Mouse (Mus musculus): ENCODE results near the gene Alk. TPM values are rescaled to one million over a fixed set of nuclear protein-coding genes. Genes with fewer than 3 reads are reported as not detected.

Gene Alk
- total RNA-seq (2022): 10 to 100 TPM in 2 of 4 experiments, 1 to 10 TPM in 2; 8.1 to 10.3 (median 9.2) TPM

DNA sequence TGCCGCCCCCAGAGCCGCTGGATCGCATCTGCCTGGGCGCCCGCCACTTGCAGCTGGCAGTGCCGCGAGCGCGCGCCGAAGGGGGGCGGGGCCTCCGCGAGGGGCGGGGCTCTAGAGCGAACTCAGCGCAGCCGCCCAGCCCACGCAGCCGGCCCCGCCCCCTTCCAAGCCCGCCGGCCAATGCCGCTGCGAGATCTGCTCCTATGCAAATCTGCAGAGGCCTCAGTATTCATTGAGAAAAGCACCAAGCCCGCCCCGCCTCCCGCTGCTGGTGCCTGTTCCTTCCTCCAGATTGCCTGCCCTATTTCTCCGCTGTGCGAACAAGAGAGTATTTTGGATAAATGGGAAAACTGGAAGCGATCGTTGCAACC is at the start of gene Alk:
Gene Alk (minus strand): TSS at position 18 of the 371 bp plus-strand sequence.
- DNase-seq (ENCODE audit: low spot score in 2 of 2): peak; percentile 69 to 91

DNA sequence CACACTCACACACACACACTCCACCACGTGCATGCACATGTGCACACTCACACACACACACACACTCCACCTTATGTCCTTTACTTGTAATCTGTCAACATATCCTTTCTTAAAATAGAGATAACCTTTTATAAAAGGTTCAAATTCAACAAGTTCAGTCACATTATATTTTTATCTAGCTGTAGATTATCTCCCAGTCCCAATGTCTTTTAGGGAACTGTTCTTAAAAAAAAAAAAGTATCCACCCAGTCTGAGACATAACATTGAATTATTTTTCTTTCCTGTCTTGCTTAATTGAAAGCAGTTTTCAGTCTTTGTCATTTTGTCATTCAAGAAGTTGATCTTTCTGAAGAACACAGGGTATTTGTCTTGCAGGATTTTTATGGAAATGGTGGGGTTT is 48.4 kb upstream of the Alk start:
- DNase-seq (ENCODE audit: low spot score in 2 of 2): no peak

DNA sequence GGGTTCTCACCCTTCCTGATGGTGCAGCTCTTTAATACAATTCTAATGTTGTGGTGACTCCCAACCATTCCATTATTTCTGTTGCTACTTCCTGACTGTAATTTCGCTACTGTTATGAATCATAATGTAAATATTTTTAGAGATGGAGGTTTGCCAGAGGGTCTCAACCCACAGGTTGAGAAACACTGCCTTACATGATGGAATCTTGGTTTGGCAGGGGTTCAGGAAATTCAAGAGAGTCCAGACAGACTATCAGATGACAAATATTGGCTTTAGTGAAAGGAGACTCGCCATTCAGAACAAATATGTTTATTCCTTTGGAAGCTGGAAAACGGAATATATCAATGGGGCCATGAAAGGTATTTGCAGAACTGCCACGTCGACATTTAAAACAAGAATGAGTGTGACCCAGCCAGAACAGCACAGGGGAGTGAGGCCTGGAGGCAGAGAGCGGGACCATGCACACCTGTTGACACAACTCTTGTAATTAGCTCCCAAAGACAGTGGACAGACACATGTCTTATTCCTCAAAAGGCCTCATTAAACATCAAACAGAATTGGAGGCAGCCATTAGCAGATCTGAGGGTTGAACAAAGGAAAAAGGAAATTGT is 44.3 kb upstream of the Alk start:
- DNase-seq (ENCODE audit: low spot score in 2 of 2): no peak

DNA sequence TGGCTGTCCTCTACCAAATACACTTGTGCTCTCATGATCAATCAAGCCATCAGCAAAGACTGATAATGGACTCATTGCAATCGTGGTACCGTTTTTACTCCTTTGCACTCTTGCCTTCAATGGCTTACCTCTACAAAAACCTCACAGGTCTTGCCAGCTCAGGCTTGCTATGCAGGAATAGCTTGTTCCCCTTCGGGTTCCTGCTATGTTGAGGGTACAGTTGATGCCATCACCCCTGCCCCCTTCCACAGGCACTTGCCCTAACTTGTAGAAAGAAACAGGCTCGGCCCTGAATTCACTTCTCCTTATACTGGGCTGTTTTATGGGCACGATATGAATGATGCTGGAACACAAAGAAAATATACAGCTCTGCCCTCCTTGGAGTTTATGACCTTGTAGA is 41.7 kb upstream of the Alk start:
- DNase-seq (ENCODE audit: low spot score in 2 of 2): no peak

DNA sequence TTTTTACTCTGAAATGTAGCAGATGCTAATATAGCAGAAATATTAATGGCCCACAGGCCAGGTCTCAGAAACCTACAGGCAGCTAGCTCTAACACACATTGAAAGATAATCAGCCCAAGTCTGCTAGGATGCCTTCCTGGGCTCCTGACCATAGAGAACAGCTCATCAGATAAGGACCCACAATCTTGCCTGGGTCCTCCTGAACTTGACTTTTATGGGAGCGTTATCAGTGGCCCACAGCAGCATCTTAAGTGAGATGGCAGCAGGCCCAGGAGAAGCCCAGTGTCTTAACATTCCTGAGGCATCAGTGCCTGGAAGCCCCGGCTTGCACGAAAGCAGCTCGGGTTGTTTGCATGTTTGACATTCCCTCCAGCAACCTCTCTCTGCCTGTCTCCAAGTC is 35.7 kb upstream of the Alk start:
- no peak for DNase-seq (ENCODE audit: low spot score in 2 of 2)

DNA sequence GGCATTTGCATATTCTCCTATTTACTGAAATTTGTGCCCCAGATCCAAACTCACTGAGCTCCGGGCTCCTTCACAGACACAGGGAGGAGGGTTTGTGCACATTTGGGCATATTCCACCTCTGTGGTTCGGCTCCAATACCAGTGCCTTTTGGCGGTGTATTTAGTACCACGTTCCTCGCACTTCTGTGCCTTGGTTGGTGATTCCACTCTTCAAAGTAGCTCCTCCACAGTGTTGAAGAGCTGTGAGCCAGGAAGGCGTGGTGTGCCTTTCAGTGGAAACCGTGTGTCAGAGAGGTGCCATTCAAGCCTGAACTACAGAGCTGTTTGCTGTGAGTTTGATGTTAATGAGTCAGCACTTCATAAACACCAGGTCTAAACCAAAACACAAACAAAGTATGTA is 35.0 kb upstream of the Alk start:
- DNase-seq (ENCODE audit: low spot score in 2 of 2): no peak

DNA sequence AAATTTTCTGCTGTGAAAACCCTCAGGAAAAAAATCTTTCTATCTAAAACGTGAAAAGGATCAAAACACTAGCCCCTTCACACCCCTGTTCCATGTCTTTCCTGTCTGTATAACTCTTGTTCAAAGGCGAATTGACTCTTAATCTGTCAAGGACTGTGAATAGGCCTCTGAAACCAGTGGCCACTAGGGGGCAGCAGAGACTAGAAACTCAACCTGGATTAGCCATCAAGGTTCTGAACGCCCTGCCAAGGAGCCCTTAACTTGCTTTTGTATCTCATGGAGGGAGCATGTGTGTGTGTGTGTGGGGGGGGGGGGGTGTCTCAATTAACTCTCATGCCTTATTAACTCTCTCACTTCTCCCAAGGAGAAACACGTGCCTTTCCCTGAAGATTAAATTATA is 1.8 kb upstream of the Alk start:
- peak; percentile 62 to 64 for DNase-seq (ENCODE audit: low spot score in 2 of 2)

DNA sequence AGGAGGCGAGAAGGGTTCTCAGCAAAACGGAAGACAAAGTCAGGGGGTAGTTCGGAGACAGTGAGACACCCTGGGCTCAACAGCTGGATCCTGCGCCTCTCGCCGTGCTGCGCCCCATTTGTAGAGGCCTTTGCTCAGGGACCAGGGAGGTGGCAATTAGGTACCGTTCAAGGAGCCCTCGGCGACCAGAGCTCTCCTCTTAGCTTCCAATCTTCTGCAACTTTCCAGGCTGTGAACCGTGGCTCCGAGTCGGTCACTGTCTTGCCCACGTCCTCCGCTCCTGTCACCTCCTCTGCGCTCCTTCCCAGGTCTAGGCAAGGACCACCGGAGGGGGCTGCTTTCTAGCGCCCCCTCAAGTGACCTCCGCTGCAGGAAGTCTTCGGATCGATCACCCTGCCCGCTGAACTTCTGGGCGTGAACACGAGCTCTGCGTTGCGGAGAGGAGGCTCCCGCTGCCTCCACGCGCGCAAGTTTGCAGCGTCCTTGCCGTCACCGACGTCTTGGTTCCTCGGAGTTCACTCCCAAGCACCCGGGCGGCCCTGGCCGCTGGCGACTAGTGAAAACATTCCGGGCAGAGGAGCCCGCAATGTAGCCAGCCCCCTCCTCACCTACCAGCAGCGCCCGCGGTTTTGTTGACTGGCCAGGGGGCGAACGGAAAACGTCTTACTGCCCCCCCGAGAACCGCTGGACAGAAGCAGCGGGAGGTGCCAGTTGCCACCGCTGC is 379 bp downstream of the Alk start:
- no peak for DNase-seq (ENCODE audit: low spot score in 2 of 2)

DNA sequence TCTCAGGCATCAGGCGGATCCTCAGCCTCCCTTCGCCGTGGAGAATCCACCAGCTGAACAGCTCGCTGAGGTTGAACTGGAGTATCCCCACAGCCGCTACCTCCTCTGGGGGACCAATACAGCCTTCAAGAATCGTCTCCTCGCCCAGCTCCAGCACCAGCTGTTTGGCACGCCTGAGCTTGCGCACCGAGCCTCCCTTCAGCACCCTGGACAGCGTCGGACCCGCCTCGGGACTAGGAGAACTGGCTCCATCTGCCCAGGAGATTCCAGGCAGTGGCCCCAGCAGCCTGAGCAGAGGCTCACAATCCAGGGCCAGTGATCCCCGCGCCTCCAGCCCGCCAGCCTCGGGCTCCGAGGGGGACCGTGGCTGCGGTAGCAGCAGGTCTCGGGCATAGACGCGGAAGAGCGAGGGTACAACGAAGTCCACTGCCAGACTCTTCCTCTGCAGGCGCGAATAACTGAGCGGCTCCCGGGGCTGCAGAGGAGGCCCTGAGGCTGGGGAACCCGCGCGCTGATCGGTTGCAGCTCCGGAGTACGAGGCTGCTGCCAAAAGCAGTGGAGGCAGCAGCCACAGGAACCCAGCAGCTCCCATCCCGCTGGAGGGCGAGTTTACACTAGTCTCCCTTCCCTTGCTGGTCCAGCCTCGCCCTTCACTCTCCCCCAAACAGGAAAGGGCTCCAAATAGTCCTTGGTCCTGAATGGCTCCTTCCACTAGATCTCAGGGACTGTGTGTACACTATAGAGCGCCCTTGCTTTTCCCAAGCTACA is 1.1 kb downstream of the Alk start:
- peak in 1 of 2 experiments; percentile 42 for DNase-seq (ENCODE audit: low spot score in 2 of 2)

DNA sequence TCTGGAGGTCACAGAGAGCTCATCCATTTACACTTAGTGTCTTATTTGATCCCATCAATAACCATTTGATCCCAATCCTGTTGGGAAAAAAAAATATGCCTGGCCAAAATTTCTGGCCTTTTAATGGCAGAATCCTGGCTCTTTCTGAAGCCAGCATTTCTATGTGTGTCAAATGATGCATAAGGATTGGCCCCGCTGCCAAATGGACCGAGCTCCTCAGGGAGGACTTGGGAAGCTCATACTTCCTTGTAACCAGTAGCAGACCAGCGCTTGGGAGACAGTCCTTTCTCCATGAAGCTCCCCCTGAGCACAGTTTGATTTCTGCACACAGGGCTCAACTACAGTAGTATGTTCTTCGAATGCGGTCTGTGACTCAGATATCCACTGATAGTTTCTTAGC is 3.6 kb downstream of the Alk start:
- no peak for DNase-seq (ENCODE audit: low spot score in 2 of 2)

DNA sequence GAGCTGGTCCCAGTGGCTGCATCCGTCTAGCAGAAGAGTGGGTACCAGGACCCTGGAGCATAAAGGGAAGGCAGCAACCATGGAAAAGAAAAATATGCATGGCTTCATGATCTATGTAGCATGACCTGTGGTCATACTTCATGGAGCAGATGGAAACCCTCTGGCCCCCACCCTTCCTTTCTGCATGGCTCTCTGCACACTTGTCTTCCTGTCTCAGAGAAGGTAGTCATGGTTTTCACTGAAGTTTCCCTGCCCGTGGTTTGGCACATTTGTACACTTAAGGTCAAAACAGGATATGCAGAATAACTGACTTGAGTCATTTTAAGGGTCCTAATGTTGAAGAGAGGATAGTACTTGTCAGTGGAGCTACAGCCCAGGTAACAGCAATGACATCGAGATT is 16.8 kb downstream of the Alk start:
- no peak for DNase-seq (ENCODE audit: low spot score in 2 of 2)

DNA sequence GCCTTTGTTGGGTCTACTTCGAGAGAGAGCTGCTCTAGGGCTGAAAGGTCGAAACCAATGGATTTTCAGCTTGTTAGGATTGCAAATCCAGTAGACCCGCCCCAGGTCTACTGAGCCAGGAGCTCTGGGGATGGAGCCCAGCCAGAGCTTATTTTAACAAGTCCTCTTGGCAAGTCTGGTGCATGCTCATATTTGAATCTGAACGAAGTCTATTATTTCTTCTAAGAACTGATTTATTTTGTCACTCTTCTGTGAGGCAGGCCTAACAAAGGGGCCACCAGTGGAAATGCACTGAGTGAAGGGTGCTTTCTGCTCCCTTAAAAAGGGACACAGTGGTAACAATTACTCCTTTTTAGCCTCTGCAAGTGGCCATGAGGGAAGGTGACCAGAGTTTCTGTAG is 24.3 kb downstream of the Alk start:
- peak in 1 of 2 experiments; percentile 33 for DNase-seq (ENCODE audit: low spot score in 2 of 2)

DNA sequence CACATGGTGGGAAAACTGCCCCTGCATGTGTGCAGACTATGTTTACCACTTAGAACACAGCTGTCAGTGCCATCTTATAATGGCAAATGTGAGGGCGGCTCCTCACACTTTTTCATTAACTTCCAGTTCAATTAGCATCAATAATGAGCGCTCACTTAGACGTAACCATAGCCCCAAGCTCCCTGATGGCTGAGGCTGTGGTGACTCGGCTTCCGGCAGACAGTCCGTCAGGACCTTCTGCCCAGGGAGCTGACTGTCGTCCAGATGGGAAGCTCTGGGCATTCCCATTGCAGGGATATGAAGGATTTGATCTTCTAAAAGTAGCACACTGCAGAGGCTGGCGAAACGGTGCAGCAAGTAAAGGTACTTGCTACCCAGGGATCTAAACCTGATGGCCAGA is 25.1 kb downstream of the Alk start:
- no peak for DNase-seq (ENCODE audit: low spot score in 2 of 2)

DNA sequence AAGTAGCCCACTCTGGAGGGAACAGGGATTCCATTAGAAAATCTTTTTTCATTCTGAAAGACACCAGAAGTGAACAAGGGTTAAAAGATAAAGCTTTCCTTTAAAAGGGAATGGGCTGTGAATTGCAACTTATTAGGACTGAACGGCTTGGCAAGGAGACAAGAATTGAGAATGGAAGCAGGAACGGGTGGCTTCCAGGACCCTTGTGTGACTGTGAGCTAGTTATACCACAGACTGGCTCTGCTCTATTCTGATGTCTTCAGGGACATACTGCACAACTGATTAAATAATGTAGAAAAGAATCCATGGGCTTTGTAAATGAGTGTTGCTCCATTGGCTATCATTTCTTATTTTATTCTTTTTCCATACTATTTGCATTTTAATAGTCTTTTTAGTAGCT is 33.0 kb downstream of the Alk start:
- no peak for DNase-seq (ENCODE audit: low spot score in 2 of 2)

DNA sequence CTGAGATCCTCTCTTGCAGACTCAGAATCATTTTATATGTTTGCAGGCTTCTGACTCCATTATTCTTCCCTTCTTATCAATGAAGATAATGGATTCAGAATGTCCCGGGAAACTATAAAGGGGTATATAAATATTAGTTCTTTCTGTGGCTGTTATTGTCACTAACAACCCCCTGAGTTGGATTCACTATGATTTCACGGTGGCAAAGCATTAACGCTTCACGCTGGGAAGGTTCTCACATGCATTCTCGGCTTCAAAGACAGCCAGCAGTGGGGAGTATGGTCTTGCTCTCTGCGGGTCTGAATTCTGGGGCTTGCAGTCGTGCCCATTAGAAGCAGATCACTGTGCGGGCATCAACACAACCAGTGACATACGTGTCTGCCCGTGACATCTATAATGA is 34.9 kb downstream of the Alk start:
- DNase-seq (ENCODE audit: low spot score in 2 of 2): no peak

DNA sequence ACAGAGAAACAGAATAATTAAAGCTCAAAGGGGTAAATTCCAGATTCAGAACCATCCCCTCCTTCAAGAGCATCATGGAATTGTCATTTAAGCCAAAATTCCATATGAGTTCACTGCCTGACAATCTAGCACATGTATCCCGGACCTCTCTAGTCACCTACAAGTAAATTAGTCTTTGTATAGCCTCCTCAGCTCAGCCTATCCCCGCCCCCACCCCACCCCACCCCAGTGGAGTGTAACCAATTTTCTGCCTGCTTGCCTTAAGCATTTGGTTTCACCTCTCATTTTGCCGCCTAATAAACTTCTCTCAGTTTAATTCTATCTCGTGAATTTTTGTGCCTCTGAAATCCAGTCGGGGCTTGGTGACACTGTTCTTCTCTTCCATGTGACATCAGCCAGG is 41.0 kb downstream of the Alk start:
- DNase-seq (ENCODE audit: low spot score in 2 of 2): no peak

DNA sequence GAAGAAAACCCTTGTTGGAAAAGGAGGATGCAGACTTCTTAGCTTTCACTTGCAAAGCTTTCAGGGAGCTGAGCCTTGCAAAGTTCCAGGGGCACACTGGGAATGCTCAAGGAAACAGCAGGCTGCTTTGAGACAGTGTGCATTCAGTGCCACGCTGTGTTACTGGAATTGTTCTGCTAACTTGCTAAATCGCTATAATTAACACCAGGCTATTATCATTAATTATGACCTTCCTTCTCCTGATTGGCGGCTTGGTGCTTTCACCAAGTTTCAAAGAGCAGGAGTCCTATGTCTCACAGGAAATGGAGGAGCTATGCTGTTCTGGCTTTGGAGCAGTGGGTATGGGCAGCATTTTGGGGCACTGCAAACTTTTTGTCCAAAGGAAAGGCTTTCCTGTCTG is 43.0 kb downstream of the Alk start:
- DNase-seq (ENCODE audit: low spot score in 2 of 2): no peak

DNA sequence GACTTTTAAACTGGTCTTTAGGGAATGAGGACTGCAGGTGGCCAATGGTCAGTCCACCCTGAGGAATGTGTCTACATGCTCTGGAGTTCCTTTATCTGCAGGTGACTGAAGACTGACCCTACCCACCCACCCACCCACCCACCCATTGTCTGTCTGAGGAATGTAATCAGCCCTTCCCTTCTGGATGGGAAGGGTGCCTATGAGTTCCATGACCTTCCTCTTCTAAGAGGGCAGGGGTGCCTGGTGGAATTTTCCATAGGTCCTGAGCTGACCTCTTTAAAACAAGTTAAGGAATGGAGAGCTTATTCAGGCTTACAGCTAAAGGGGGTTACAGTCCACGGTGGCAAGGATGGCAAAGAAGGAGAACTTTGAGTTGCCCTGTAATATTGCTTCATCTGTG is 43.7 kb downstream of the Alk start:
- DNase-seq (ENCODE audit: low spot score in 2 of 2): no peak

DNA sequence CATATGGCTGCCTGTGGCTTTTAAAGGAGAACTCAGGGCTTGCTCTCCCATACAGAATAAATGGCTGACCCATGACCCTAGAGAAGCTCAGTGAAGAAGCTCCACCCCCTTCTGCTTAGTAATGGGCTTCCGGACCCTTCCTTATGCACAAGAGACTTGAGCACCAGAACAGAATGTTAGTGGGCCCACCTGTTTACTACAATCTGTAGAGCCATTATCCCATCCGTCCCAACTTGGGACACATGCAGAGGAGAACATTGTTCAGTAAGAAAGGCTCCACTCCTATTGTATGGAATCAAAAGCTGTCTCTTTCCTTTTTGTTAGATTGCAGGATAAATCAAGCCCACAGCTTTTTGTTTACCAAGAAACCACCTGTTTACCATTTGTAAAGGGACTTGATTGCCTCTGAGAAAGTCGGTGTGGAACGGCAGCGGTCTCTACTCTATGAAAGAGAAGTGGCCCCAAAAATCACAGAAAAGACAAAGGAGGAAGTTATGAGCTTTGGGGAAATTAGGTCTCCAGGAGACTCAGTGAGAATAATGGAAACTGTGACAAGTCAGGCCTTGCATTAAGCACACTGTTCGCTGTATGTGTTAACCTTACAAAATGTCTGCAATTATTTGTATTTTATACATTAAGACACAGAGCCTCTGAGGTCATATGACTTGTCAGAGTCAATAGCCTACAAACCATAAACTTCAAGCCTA is 47.2 kb downstream of the Alk start:
- DNase-seq (ENCODE audit: low spot score in 2 of 2): no peak

DNA sequence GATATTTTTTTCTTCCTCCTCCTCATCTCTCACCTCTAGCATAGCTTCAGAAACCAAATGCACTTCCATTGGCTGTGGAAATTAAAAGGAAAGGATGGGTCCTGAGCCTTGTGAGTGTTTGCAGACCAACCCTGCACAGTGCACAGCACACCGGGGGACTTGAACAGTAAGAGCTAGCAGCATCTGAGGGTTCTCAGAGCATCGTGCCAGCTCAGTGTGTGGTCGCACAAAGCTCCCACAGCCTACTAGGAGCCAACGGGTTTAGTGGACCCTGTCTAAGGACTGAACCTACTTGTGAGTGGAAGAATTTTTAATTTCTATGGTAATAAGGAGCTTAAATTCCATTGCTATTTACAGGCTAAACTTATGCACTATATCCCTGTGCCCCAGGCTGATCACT is 58.2 kb downstream of the Alk start:
- DNase-seq (ENCODE audit: low spot score in 2 of 2): no peak

DNA sequence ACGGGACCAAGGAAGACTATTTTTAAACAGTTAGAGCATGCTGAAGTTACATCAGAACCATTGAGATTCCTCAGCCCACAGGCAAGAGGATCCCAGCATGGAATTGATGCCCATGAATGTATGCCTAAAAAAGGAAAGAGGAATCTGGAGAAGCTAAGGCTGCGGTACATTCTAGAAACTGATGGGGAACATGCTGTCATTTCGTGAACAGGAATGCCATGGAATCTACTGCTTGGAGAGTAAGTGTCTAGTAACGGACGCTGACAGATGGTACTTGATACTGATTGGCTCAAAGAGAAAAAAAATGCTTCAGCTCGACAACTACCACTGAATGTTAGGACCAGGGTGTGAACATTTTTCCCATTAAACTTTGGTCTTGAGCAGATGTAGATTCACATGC is 69.1 kb downstream of the Alk start:
- DNase-seq (ENCODE audit: low spot score in 2 of 2): no peak

DNA sequence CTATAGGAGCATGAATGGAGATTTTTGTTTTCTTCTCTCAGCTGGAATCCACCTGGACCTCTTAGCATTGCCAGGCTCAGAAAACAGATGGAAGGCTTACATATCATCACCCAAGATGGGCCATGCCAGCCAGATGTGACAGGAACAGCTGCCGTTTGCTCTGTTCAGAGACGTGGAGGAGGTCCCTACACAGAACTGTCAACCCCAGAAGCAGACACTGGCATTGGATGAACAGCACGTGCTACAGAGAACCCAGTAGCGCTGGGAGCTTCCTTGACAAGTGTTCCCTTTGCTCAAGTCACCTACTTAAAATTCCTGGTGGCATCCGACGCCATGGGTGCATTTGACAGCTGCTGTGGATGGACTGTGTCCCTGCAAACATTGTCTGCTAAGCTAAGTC is 72.2 kb downstream of the Alk start:
- no peak for DNase-seq (ENCODE audit: low spot score in 2 of 2)

All from left cerebral cortex, adult 8-10 months (tissue).